Mouse (Mus musculus) cerebellum, adult 2 months (tissue): Measurements from ENCODE around the gene Ms4a10. TPM values are rescaled to one million over a fixed set of nuclear protein-coding genes. Genes with fewer than 3 reads are reported as not detected.

Experiments used
- DNase-seq, 2 experiments: peaks; one replicate each; pipeline ENCODE4 v3.0.0; 2021
- H3K27ac ChIP-seq: fragments of 200-500 bp; 2 replicates; pipeline ENCODE4 v1.5.1; 2012; ENCODE audit warnings: low read length, control low read depth, inconsistent platforms; ENCODE audit not compliant: insufficient read depth
- H3K27me3 ChIP-seq: fragments of 200-500 bp; 2 replicates; pipeline ENCODE4 v1.6.1; 2012; ENCODE audit warnings: inconsistent platforms, mild to moderate bottlenecking, low read length, moderate library complexity; ENCODE audit not compliant: control insufficient read depth, insufficient read depth
- H3K4me1 ChIP-seq: fragments of 200-500 bp; 2 replicates; pipeline ENCODE4 v1.6.1; 2011; ENCODE audit warnings: low read length; ENCODE audit not compliant: control insufficient read depth, insufficient read depth
- H3K4me3 ChIP-seq: fragments of 200-500 bp; replicated peaks from 2 replicates; pipeline ENCODE3; 2011; ENCODE audit warnings: mild to moderate bottlenecking, low read depth, low read length, control low read depth; ENCODE audit not compliant: insufficient read depth
- CTCF ChIP-seq: fragments of 200-500 bp; IDR thresholded peaks from 2 replicates; pipeline ENCODE4 v1.5.1; 2011; ENCODE audit warnings: low read depth, mild to moderate bottlenecking, control low read depth, low read length, moderate library complexity, borderline replicate concordance; ENCODE audit not compliant: insufficient read depth
- POLR2A ChIP-seq: fragments of 200-500 bp; IDR thresholded peaks from 2 replicates; pipeline ENCODE4 v1.6.1; 2011; ENCODE audit warnings: low read length, control low read depth, borderline replicate concordance; ENCODE audit not compliant: insufficient read depth
- WGBS: fragments of 180-500 bp; shearing (Covaris S2); methylation state at CpG from one replicate; pipeline ENCODE4 v1.1.7; 2018; 5-methylcytosine and 5-hydroxymethylcytosine counted together
- polyA plus RNA-seq: library from polyadenylated mRNA; depleted of rRNA; stranded (reverse); fragments of >200 nt; gene quantifications from 2 replicates; pipeline ENCODE4 v1.2.3, GENCODE M21; 2012

The Ms4a10 gene
- polyA plus RNA-seq, 1 experiment = not detected

GRCm38 (mm10) chr19:10926666-10927065 is 47.8 kb downstream of the Ms4a10 start:
- 33% methylated on average over 4 of the region's 4 CpGs for WGBS

DNA sequence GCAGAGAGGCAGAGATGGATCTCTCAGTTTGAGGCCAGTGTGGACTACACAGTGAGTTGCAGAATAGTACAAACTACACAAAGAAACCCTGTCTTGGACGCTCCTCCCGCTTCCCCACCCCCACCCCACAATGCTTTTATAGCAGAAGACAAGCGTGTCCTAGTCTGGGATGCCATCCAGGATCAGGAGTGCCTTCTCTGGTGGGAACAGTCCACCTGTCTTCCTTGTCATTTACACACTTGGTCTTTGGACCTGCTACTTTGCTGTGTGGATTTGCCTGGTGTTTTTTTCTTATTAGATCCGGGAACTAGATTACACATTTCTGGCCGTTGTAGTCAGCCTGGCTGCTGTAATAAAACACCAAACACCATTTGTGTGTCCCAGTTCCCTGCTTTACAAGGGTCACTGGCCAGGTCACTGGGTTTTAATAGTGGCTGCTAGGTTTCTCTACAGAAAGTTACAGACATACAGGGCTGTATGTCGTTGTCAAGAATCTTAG is 48.3 kb downstream of the Ms4a10 start:
- DNase-seq = no peak
- Histone ChIP-seq H3K27me3 (no peaks in the 10 kb centered on the region), H3K4me3 (no peak overlapping the region), H3K4me1 (no peaks in the 10 kb centered on the region), H3K27ac (no peak overlapping the region)
- TF ChIP-seq CTCF (no peak), POLR2A (no peak)
- 11% methylated on average over 6 of the region's 6 CpGs for WGBS

More at GRCm38 (mm10) chr19:10926666-10927065, 47.8 kb downstream of the Ms4a10 start:
- no peak for DNase-seq
- TF ChIP-seq CTCF (no peak), POLR2A (no peak)
- H3K27ac ChIP-seq = no peak overlapping the region
- H3K4me3 ChIP-seq = no peak overlapping the region
- no peaks in the 10 kb centered on the region for H3K4me1 ChIP-seq
- no peaks in the 10 kb centered on the region for H3K27me3 ChIP-seq

- Histone ChIP-seq H3K4me3 (no peak overlapping the region), H3K27ac (no peak overlapping the region), H3K27me3 (no peaks in the 10 kb centered on the region), H3K4me1 (no peaks in the 10 kb centered on the region)
- TF ChIP-seq CTCF (no peak), POLR2A (no peak)
- DNase-seq = no peak
- 51% methylated on average over 4 of the region's 4 CpGs for WGBS
These were observed 50.2 kb downstream of the Ms4a10 start for GRCm38 (mm10) chr19:10924220-10924619.

- WGBS = 88% methylated on average over 3 of the region's 3 CpGs
- Histone ChIP-seq H3K27me3 (no peaks in the 10 kb centered on the region), H3K4me1 (peaks cover 9% of the 10 kb centered on the region), H3K27ac (no peak overlapping the region), H3K4me3 (no peak overlapping the region)
- TF ChIP-seq POLR2A = no peak
- TF ChIP-seq CTCF = no peak
- no peak for DNase-seq
These were observed 53.4 kb downstream of the Ms4a10 start for GRCm38 (mm10) chr19:10921058-10921457.

- Histone ChIP-seq H3K27ac (no peak within 1 kb of the TSS), H3K4me1 (peaks cover 9% of the 10 kb centered on the region), H3K27me3 (no peaks in the 10 kb centered on the region), H3K4me3 (no peak within 1 kb of the TSS)
- no peak for DNase-seq
- whole genome bisulfite sequencing = 58% methylated on average over 2 of the region's 2 CpGs
- TF ChIP-seq CTCF (no peak), POLR2A (no peak)
These were observed 53.9 kb downstream of the Ms4a10 start, which contains the start of gene Zp1 for GRCm38 (mm10) chr19:10920532-10920931. TSS of gene Zp1 (minus strand) at chr19:10920632.

DNA sequence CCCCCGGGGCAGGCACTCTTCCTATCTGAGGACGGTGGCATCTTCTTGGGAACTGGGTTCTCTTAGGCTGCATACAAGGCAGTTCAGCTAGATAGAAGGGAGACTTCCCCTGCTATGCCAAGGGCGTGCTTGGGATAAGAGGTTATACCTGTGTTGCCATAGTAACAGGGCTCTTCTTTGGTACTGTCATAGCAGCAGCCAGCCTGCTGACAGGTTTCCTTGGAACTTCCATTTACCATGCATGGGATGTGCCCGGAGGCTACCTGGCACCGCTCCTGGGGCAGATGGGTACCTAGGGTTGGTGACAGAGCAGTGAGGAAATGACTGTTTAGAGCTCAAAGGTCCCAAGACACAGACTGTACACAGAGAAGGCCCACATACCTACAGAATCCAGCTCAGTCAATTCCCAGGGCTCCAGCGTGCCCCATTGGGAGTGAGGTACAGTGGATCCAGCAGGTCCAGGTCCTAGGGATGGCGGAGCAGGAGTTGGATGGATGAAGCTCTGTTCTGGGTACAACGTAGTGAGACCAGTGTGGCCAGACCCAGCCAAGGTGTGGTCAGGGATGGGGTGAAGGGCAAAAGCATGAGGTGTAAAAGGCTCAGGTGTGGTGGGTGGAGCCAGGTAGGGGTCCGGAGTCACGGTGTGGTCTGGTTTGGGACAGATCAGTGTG is 56.0 kb downstream of the Ms4a10 start:
- no peak for TF ChIP-seq CTCF
- no peak for TF ChIP-seq POLR2A
- Histone ChIP-seq H3K27ac (no peak overlapping the region), H3K27me3 (no peaks in the 10 kb centered on the region), H3K4me1 (peaks cover 9% of the 10 kb centered on the region), H3K4me3 (no peak overlapping the region)
- peak in 1 of 2 experiments; percentile 31 for DNase-seq
- 56% methylated on average over 10 of the region's 10 CpGs for WGBS

- H3K27ac ChIP-seq = no peak overlapping the region
- H3K27me3 ChIP-seq = no peaks in the 10 kb centered on the region
- 65% methylated on average over 5 of the region's 5 CpGs for WGBS
- TF ChIP-seq POLR2A = no peak
- peaks cover 9% of the 10 kb centered on the region for H3K4me1 ChIP-seq
- no peak for DNase-seq
- H3K4me3 ChIP-seq = no peak overlapping the region
These were observed 58.0 kb downstream of the Ms4a10 start for GRCm38 (mm10) chr19:10916506-10916905.

DNA sequence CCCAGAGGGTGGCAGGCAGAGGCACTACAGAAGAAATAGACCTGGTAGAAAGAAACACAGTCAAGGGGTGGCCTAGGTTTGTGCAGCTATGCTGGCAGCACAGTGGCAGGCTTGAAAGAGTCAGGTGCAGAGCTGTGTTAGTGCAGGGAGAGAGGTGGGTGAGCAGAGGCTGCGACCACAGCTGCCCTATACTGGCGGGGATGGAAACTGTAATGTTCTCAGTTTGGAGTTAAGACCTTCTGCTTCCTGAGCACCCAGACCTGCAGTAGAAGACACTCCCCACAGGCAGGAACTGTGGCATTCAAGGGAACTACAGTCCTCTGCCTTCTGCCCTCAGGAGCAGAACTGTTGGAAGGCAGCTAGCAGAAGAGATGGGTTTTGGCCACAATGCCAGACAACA is 59.6 kb downstream of the Ms4a10 start:
- no peak overlapping the region for H3K27ac ChIP-seq
- 82% methylated on average over 2 of the region's 2 CpGs for WGBS
- DNase-seq = no peak
- no peaks in the 10 kb centered on the region for H3K27me3 ChIP-seq
- TF ChIP-seq POLR2A (no peak), CTCF (no peak)
- peaks cover 9% of the 10 kb centered on the region for H3K4me1 ChIP-seq
- H3K4me3 ChIP-seq = no peak overlapping the region
